Mouse (Mus musculus): ENCODE data around the gene Ifi27l2a. TPM values are rescaled to one million over a fixed set of nuclear protein-coding genes. Genes with fewer than 3 reads are reported as not detected.
A peak's percentile ranks its signal among the peaks of the same experiment; 100 is the strongest.
"Not testable (repeated sequence)": the region's sequence is repeated elsewhere in the genome, so short reads cannot be mapped to it uniquely, and the experiment has no call there.

The Ifi27l2a gene
- total and polyA plus RNA-seq, 2 experiments: 68.1 to 72.7 TPM

GRCm38 (mm10) chr12:103453361-103453760 lies 9.9 kb upstream of the Ifi27l2a start:
- TF ChIP-seq POLR2A (IDR thresholded peaks at IDR 0.05; ENCODE audit: extremely low read depth, insufficient read depth, low read length) (no peak), CTCF (IDR thresholded peaks at IDR 0.05; ENCODE audit: low read depth, low read length) (no peak)
- Histone ChIP-seq H3K79me2 (ENCODE audit: control insufficient read depth, insufficient read depth, low read length) (no peaks in the 10 kb centered on the region), H3K9ac (ENCODE audit: low read depth, low read length) (no peak overlapping the region), H3K36me3 (ENCODE audit: control insufficient read depth, insufficient read depth, low read length) (no peaks in the 10 kb centered on the region), H3K27ac (replicated peaks; ENCODE audit: insufficient read depth, low read depth, low read length) (no peak overlapping the region), H3K27me3 (ENCODE audit: control insufficient read depth, insufficient read depth, low read length) (no peaks in the 10 kb centered on the region), H3K4me1 (ENCODE audit: control insufficient read depth, insufficient read depth, low read length) (no peaks in the 10 kb centered on the region), H3K4me3 (ENCODE audit: insufficient read depth, low read depth, low read length) (no peak overlapping the region)
- no peak for DNase-seq (ENCODE audit: extremely low read depth, low read depth, low spot score)

GRCm38 (mm10) chr12:103445060-103445459 lies 1.6 kb upstream of the Ifi27l2a start:
- H3K79me2 ChIP-seq (ENCODE audit: control insufficient read depth, insufficient read depth, low read length): no peaks in the 10 kb centered on the region
- DNase-seq (ENCODE audit: extremely low read depth, low read depth, low spot score): no peak
- 85% methylated on average over 3 of the region's 3 CpGs for WGBS
- no peak overlapping the region for H3K4me3 ChIP-seq (ENCODE audit: insufficient read depth, low read depth, low read length)
- TF ChIP-seq CTCF (IDR thresholded peaks at IDR 0.05; ENCODE audit: low read depth, low read length) (no peak), POLR2A (IDR thresholded peaks at IDR 0.05; ENCODE audit: extremely low read depth, insufficient read depth, low read length) (no peak)
- H3K27me3 ChIP-seq (ENCODE audit: control insufficient read depth, insufficient read depth, low read length): no peaks in the 10 kb centered on the region
- H3K36me3 ChIP-seq (ENCODE audit: control insufficient read depth, insufficient read depth, low read length): peaks cover under 1% of the 10 kb centered on the region; the same call in 1 of the 2 replicates
- peaks cover 2% of the 10 kb centered on the region; the same call in 1 of the 2 replicates for H3K4me1 ChIP-seq (ENCODE audit: control insufficient read depth, insufficient read depth, low read length)
- H3K9ac ChIP-seq (ENCODE audit: low read depth, low read length): no peak overlapping the region
- H3K27ac ChIP-seq (replicated peaks; ENCODE audit: insufficient read depth, low read depth, low read length): no peak overlapping the region

- H3K4me1 ChIP-seq (ENCODE audit: control insufficient read depth, insufficient read depth, low read length); H3K79me2 ChIP-seq (ENCODE audit: control insufficient read depth, insufficient read depth, low read length); DNase-seq (ENCODE audit: extremely low read depth, low read depth, low spot score); H3K4me3 ChIP-seq (ENCODE audit: insufficient read depth, low read depth, low read length); H3K36me3 ChIP-seq (ENCODE audit: control insufficient read depth, insufficient read depth, low read length); H3K9ac ChIP-seq (ENCODE audit: low read depth, low read length); H3K27ac ChIP-seq (replicated peaks; ENCODE audit: insufficient read depth, low read depth, low read length); H3K27me3 ChIP-seq (ENCODE audit: control insufficient read depth, insufficient read depth, low read length): not testable (repeated sequence)
- WGBS: 49% methylated on average over 6 of the region's 7 CpGs
Observed at GRCm38 (mm10) chr12:103444261-103444660, 781 bp upstream of the Ifi27l2a start.

- Histone ChIP-seq H3K27me3 (ENCODE audit: control insufficient read depth, insufficient read depth, low read length) (no peaks in the 10 kb centered on the region), H3K4me1 (ENCODE audit: control insufficient read depth, insufficient read depth, low read length) (peaks cover 4% of the 10 kb centered on the region; the same call in 1 of the 2 replicates), H3K9ac (ENCODE audit: low read depth, low read length) (no peak overlapping the region), H3K36me3 (ENCODE audit: control insufficient read depth, insufficient read depth, low read length) (peaks cover 8% of the 10 kb centered on the region; the same call in 1 of the 2 replicates), H3K79me2 (ENCODE audit: control insufficient read depth, insufficient read depth, low read length) (no peaks in the 10 kb centered on the region), H3K4me3 (ENCODE audit: insufficient read depth, low read depth, low read length) (no peak overlapping the region), H3K27ac (replicated peaks; ENCODE audit: insufficient read depth, low read depth, low read length) (no peak overlapping the region)
- no peak for TF ChIP-seq POLR2A (IDR thresholded peaks at IDR 0.05; ENCODE audit: extremely low read depth, insufficient read depth, low read length)
- TF ChIP-seq CTCF (IDR thresholded peaks at IDR 0.05; ENCODE audit: low read depth, low read length): no peak
- peak; percentile 34 for DNase-seq (ENCODE audit: extremely low read depth, low read depth, low spot score)
- WGBS: 85% methylated on average over 1 of the region's 1 CpGs
Observed at GRCm38 (mm10) chr12:103437601-103438000, 5.9 kb downstream of the Ifi27l2a start.

- Histone ChIP-seq H3K27ac (replicated peaks; ENCODE audit: insufficient read depth, low read depth, low read length) (peak overlapping the region; percentile 94), H3K36me3 (ENCODE audit: control insufficient read depth, insufficient read depth, low read length) (peaks cover 5% of the 10 kb centered on the region; the same call in 1 of the 2 replicates), H3K79me2 (ENCODE audit: control insufficient read depth, insufficient read depth, low read length) (no peaks in the 10 kb centered on the region), H3K4me1 (ENCODE audit: control insufficient read depth, insufficient read depth, low read length) (0 out of 2 replicates have a peak, but pooled peaks cover 2% of the 10 kb centered on the region), H3K27me3 (ENCODE audit: control insufficient read depth, insufficient read depth, low read length) (no peaks in the 10 kb centered on the region), H3K9ac (ENCODE audit: low read depth, low read length) (peak overlapping the region; percentile 78), H3K4me3 (ENCODE audit: insufficient read depth, low read depth, low read length) (peak overlapping the region; percentile 44)
- TF ChIP-seq POLR2A (IDR thresholded peaks at IDR 0.05; ENCODE audit: extremely low read depth, insufficient read depth, low read length) (no peak), CTCF (IDR thresholded peaks at IDR 0.05; ENCODE audit: low read depth, low read length) (no peak)
- no peak for DNase-seq (ENCODE audit: extremely low read depth, low read depth, low spot score)
Observed at GRCm38 (mm10) chr12:103434861-103435260, 8.6 kb downstream of the Ifi27l2a start.

DNA sequence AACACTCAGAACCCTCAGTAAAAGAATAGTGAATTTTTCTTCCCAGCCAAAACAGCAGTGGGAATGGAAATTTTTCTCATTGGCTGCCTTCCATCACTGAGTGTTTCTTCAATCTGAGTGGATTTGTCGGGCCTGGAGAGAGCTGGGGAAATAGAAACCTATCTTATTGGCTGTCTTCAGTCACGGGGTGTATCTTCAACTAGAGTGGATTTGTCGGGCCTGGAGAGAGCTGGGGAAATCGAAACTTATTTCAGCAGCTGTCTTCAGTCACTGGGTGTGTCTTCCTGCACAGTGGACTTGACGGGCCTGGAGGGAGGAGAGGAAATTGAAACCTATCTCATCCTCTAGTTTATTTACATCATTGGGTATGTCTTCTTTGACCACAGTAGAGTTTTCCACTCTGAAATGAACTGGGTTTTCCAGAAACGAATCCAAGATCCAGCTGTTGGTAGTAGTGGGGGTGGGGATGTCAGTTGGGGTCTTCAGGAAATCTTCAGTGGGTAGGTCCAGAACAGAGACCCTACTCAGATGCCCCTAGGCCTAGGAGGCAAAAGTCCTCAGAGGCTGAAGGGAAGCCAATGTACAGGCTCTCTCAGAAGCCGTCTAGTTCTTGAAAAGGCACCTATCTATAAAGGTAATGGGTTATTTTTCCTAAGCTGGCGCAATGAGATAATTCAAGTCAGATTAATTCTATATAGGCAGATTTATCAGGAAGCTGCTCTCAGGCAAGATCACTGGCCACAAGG lies 9.3 kb downstream of the Ifi27l2a start, which contains the start of gene Ifi27:
TSS of gene Ifi27 (plus strand) at position 226 of the 746 bp plus-strand sequence.
- DNase-seq (ENCODE audit: extremely low read depth, low read depth, low spot score): peak; percentile 87
- H3K4me1 ChIP-seq (ENCODE audit: control insufficient read depth, insufficient read depth, low read length): 0 out of 2 replicates have a peak, but pooled peaks cover 2% of the 10 kb centered on the region
- no peaks in the 10 kb centered on the region for H3K79me2 ChIP-seq (ENCODE audit: control insufficient read depth, insufficient read depth, low read length)
- H3K36me3 ChIP-seq (ENCODE audit: control insufficient read depth, insufficient read depth, low read length): peaks cover 5% of the 10 kb centered on the region; the same call in 1 of the 2 replicates
- peak within 1 kb of the TSS; percentile 44 for H3K4me3 ChIP-seq (ENCODE audit: insufficient read depth, low read depth, low read length)
- H3K27ac ChIP-seq (replicated peaks; ENCODE audit: insufficient read depth, low read depth, low read length): peak within 1 kb of the TSS; percentile 94
- H3K27me3 ChIP-seq (ENCODE audit: control insufficient read depth, insufficient read depth, low read length): no peaks in the 10 kb centered on the region
- peak within 1 kb of the TSS; percentile 78 for H3K9ac ChIP-seq (ENCODE audit: low read depth, low read length)
- WGBS: 53% methylated on average over 8 of the region's 8 CpGs
- TF ChIP-seq POLR2A (IDR thresholded peaks at IDR 0.05; ENCODE audit: extremely low read depth, insufficient read depth, low read length): no peak
- TF ChIP-seq CTCF (IDR thresholded peaks at IDR 0.05; ENCODE audit: low read depth, low read length): no peak
